Mouse (Mus musculus): ENCODE measurements around the gene Sertad4.

- TF ChIP-seq CTCF (IDR thresholded peaks at IDR 0.05; ENCODE audit: control insufficient read depth, insufficient read depth, low read length) (no peak), POLR2A (IDR thresholded peaks at IDR 0.05; ENCODE audit: borderline replicate concordance, control insufficient read depth, low read depth, low read length) (no peak)
Observed at GRCm38 (mm10) chr1:192822652-192823525, 32.7 kb downstream of the Sertad4 start.

Measured in bone marrow, adult 2 months (tissue).